Mouse (Mus musculus): Measurements from ENCODE around the gene Tmem87a.

Gene Tmem87a

GRCm38 (mm10) chr2:120366501-120366900, 37.4 kb downstream of the Tmem87a start:
- DNase-seq (ENCODE audit: low read depth, low spot score): no peak

- DNase-seq (ENCODE audit: low read depth, low spot score): no peak
These were observed 43.5 kb downstream of the Tmem87a start for GRCm38 (mm10) chr2:120360425-120360824.

GRCm38 (mm10) chr2:120352682-120353646, 50.9 kb downstream of the Tmem87a start, which contains the start of gene Vps39:
Gene Vps39 (minus strand): TSS chr2:120353137.
- peak; percentile 83 for DNase-seq (ENCODE audit: low read depth, low spot score)

- no peak for DNase-seq (ENCODE audit: low read depth, low spot score)
These were observed 52.6 kb downstream of the Tmem87a start for GRCm38 (mm10) chr2:120351321-120351720.

GRCm38 (mm10) chr2:120348120-120348519, 55.8 kb downstream of the Tmem87a start:
- no peak for DNase-seq (ENCODE audit: low read depth, low spot score)

- DNase-seq (ENCODE audit: low read depth, low spot score): no peak
These were observed 62.2 kb downstream of the Tmem87a start for GRCm38 (mm10) chr2:120341741-120342140.

GRCm38 (mm10) chr2:120337886-120338285, 66.0 kb downstream of the Tmem87a start:
- DNase-seq (ENCODE audit: low read depth, low spot score): no peak

GRCm38 (mm10) chr2:120331575-120331974, 72.3 kb downstream of the Tmem87a start:
- no peak for DNase-seq (ENCODE audit: low read depth, low spot score)

- no peak for DNase-seq (ENCODE audit: low read depth, low spot score)
These were observed 88.8 kb downstream of the Tmem87a start for GRCm38 (mm10) chr2:120315077-120315476.

GRCm38 (mm10) chr2:120314487-120314886, 89.4 kb downstream of the Tmem87a start:
- DNase-seq (ENCODE audit: low read depth, low spot score): no peak

GRCm38 (mm10) chr2:120313976-120314375, 89.9 kb downstream of the Tmem87a start, which contains the start of gene Pla2g4f:
Gene Pla2g4f (minus strand): TSS chr2:120314165.
- DNase-seq (ENCODE audit: low read depth, low spot score): no peak

GRCm38 (mm10) chr2:120312276-120312825, 91.6 kb downstream of the Tmem87a start:
- no peak for DNase-seq (ENCODE audit: low read depth, low spot score)

Data from embryo, embryonic 11.5 days (tissue).